Mouse (Mus musculus) thymus, postnatal 0 days (tissue): Measurements from ENCODE around the gene Gm49027. TPM values are rescaled to one million over a fixed set of nuclear protein-coding genes. Genes with fewer than 3 reads are reported as not detected.
"Not testable (repeated sequence)": the region's sequence is repeated elsewhere in the genome, so short reads cannot be mapped to it uniquely, and the experiment has no call there.

Experiments
- DNase-seq: peaks from one replicate; pipeline ENCODE4 v3.0.0-alpha.2; 2015; ENCODE audit warnings: low spot score
- polyA plus RNA-seq: library from polyadenylated mRNA; unstranded; fragments of >200 nt; fragmentation: Nextera tagmentation; extraction: Ambion mirVana; gene quantifications from 2 replicates; pipeline ENCODE4 v1.2.1, GENCODE M21; 2015

Gene Gm49027
- 0.21 TPM in 1 of 2 replicates, not detected in the other for polyA plus RNA-seq

- no peak for DNase-seq
These were observed at the start of gene Gm49027 for GRCm38 (mm10) chr5:123525281-123525680. TSS of gene Gm49027 (minus strand) at chr5:123525488.

DNA sequence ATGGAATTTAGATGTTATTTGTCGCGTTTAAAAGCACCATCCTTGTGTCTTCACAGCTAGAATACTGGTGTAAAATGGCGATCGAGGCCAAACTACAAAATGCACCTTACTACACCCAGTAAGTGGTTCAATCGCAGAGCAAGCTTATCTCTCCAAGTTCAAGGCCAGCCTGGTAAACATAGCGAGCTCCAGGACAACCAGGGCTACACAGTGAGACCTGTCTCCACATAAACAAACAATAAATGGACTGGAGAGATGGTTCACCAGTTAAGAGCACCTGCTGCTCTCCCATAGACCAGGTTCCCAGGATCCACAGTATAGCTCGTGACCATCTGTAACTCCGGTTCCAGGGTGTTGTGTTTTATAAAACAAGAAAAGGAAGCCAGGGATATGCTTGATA lies 48.1 kb upstream of the Gm49027 start:
- peak; percentile 10 for DNase-seq

DNA sequence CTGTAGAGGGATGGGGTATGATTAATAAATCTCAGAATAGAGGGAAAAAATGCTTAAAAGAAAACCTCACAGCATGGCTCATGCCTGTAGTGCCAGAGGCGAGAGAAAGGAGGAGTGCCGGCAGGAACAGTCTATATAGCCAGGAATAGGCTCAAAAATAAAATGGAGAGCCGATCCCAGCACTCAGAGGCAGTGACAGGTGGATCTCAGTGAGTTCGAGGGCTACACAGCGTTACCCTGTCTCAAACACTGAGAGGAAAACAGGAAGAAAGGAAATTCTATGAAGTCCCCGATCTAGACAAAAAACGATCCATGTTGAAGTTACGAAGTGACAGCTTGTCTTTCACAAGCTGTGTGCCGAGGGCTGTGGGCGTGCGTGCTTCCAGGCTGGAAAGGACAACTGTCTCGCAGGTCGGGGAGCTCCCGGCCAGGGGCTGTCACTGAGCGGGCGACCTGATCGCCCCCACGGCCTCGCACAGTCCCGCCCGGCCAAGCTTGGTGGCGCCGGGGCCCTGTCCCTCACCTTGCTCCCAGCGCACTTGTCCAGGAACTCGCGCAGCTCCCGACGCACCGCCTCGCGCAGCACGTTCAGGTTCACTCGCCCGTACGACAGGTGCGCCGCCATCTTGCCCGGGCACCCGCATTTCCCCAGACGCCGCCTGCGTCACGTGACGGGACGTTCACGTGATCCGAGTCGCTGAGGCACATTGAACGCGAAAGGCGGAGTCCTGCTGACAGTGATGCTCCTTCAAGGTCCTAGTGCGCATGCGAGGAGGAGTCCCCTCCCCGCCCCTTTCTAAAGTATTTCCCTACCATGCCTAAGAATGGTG lies 47.3 kb upstream of the Gm49027 start, which contains the start of gene Vps33a:
Gene Vps33a, minus strand, starts transcription at position 682 of the 830 bp plus-strand sequence.
- DNase-seq: peak; percentile 99

- no peak for DNase-seq
These were observed 35.8 kb upstream of the Gm49027 start for GRCm38 (mm10) chr5:123561128-123561527.

- no peak for DNase-seq
These were observed 34.3 kb upstream of the Gm49027 start for GRCm38 (mm10) chr5:123559588-123559987.

GRCm38 (mm10) chr5:123556451-123556850 lies 31.2 kb upstream of the Gm49027 start:
- no peak for DNase-seq

- DNase-seq: no peak
These were observed 30.4 kb upstream of the Gm49027 start for GRCm38 (mm10) chr5:123555693-123556092.

DNA sequence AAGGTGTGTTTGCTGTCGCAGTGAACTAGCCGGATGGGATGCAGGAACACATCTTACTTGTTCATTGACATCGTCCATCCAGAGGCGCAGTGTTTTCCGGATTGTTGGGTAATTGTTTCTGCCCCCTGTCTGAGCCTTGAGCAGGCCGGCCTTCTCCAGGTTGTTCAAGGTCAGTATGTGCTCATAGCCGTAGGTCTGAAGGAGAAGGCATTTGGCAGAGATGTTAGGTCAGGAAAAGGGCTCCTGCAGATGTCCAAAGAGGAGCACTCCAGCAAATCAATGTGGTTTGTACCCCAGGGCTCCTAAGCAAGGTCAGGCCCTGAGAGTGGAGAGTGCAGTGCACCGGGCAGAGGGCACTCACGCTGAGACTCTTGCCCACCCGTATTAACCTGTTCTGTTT lies 8.5 kb upstream of the Gm49027 start:
- no peak for DNase-seq

- DNase-seq: no peak
These were observed 4.8 kb upstream of the Gm49027 start for GRCm38 (mm10) chr5:123530056-123530455.

DNA sequence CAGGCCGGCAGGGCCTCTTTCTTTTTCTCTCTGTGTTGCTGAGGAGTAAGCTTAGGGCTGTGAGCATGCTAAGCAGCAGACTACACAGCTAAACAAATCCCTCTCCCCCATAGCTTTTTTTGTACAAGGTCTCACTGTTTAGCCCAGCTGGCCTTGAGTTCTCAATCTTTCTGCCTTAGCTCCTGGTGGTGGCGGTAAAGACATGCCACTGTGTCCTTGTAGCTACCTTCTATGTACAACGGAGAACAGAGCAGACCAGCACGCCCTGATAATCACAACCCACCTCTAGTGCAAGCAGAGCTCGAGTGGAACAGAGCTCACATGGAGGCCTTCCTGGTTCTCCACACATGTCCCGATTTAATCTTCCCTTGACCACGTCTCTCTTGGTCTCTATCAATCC lies 3.4 kb upstream of the Gm49027 start:
- DNase-seq: no peak

- no peak for DNase-seq
These were observed 718 bp upstream of the Gm49027 start for GRCm38 (mm10) chr5:123525916-123526495.

DNA sequence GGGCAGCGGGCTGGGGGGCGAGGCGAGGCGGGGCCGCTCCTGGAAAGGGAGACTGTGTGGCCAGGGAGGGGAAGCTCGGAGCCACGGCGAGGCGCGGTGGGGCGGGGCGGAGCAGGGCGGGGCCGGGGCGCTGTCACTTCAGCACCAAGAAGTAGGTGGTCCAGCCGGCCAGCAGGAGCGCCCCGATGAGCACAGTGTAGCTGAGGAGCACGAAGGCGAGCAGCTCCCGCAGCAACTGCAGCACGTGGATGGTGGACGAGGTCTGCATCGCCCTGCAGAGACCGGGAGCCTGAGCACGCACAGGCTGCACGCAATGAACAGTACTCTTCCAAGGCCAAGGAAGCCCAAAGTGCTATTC lies 916 bp downstream of the Gm49027 start:
- no peak for DNase-seq

- DNase-seq: peak; percentile 100
These were observed 1.4 kb downstream of the Gm49027 start, which contains the start of gene Diablo for GRCm38 (mm10) chr5:123523692-123524392. TSS of gene Diablo (minus strand) at chr5:123524176.

DNA sequence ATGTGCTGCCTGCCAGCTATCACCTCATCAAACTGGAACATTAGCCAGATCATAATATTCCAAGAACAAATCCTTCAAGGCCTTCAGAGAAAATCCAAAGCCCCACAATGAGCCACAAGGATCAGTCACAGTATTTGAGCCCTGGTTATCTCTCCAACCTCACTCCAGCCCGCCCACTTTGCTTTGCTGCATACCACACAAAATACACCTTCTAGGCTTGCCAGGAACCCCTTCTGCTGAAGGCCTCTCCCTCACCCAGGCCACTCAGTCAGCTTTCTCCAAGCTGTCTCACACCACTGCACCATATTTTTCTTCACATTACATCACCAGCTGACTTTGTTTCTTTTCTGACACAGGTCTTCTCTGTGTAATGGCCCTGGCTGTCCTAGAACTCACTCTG lies 3.1 kb downstream of the Gm49027 start:
- no peak for DNase-seq

GRCm38 (mm10) chr5:123521621-123522020 lies 3.7 kb downstream of the Gm49027 start:
- no peak for DNase-seq

GRCm38 (mm10) chr5:123520666-123521065 lies 4.6 kb downstream of the Gm49027 start:
- no peak for DNase-seq

GRCm38 (mm10) chr5:123514871-123515270 lies 10.4 kb downstream of the Gm49027 start:
- DNase-seq: no peak

GRCm38 (mm10) chr5:123512102-123512501 lies 13.2 kb downstream of the Gm49027 start:
- DNase-seq: no peak

DNA sequence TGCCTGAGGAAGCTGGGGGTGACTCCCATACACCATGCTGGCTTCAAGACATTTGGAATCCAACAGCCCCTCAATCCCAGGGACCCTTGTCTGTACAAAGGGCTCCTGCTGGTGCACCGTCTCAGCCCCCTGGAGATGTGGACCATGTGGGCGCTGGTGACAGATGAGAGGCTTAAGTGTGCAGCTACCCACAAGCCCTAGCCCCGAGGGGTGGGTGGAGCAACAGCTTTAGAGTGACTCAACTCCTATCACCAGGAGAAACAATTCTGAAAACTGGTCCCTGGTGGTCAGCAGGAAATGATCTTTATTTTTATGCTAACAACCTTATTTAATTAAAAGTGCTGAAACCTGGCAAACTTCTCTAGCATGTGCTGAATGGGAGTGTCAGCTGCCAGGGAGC lies 13.9 kb downstream of the Gm49027 start:
- DNase-seq: not testable (repeated sequence)

DNA sequence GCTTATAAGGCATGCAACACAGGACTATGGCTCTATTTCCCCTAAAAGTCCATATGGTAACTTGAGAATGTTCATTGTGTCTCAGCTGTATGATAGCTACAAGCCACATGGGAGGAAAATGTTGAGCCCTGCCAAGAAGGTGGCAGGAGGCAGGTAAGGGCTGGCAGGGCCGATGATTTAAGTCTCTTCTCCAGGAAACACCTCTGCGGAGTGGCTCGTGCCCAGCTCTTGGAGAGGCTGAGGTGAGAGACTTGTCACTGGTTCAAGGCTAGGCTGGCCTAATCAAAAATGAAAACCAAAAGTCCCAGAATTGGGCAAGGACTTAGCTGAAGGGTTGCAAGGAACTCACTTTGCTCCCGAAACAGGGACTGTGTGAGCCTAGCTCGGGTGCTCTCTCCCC lies 15.1 kb downstream of the Gm49027 start, which contains the start of gene B3gnt4:
Gene B3gnt4, plus strand, starts transcription at position 301 of the 400 bp plus-strand sequence.
- no peak for DNase-seq

GRCm38 (mm10) chr5:123508921-123509320 lies 16.4 kb downstream of the Gm49027 start:
- no peak for DNase-seq
